Mouse (Mus musculus) bone marrow, adult 2 months (tissue): ENCODE measurements around the gene Tff3. TPM values are rescaled to one million over a fixed set of nuclear protein-coding genes. Genes with fewer than 3 reads are reported as not detected.

ENCODE experiments used
- H3K27ac ChIP-seq: fragments of 200-500 bp; 2 replicates; pipeline ENCODE4 v1.5.1; 2012; ENCODE audit warnings: low read depth, mild to moderate bottlenecking, control low read depth, inconsistent platforms, low read length; ENCODE audit not compliant: control insufficient read depth, poor library complexity, insufficient read depth
- H3K4me1 ChIP-seq: fragments of 200-500 bp; 2 replicates; pipeline ENCODE4 v1.6.1; 2011; ENCODE audit warnings: low read length; ENCODE audit not compliant: control insufficient read depth, insufficient read depth
- H3K4me3 ChIP-seq: fragments of 200-500 bp; replicated peaks from 2 replicates; pipeline ENCODE3; 2011; ENCODE audit warnings: mild to moderate bottlenecking, low read depth, low read length, control low read depth; ENCODE audit not compliant: control insufficient read depth
- CTCF ChIP-seq: fragments of 200-500 bp; IDR thresholded peaks from 2 replicates; pipeline ENCODE4 v1.5.1; 2011; ENCODE audit warnings: low read length, control low read depth; ENCODE audit not compliant: control insufficient read depth, insufficient read depth
- POLR2A ChIP-seq: fragments of 200-500 bp; IDR thresholded peaks from 2 replicates; pipeline ENCODE4 v1.6.1; 2011; ENCODE audit warnings: low read depth, mild to moderate bottlenecking, control low read depth, low read length, borderline replicate concordance; ENCODE audit not compliant: control insufficient read depth
- WGBS: fragments of 180-500 bp; shearing (Covaris S2); methylation state at CpG from one replicate; pipeline ENCODE4 v1.1.7; 2018; 5-methylcytosine and 5-hydroxymethylcytosine counted together
- polyA plus RNA-seq: library from polyadenylated mRNA; stranded (reverse); fragments of >200 nt; gene quantifications from 2 replicates; pipeline ENCODE4 v1.2.4, GENCODE M21; 2011; ENCODE audit warnings: low replicate concordance; ENCODE audit not compliant: missing spikeins, insufficient read depth, insufficient read length

The Tff3 gene
- polyA plus RNA-seq: not detected in 2 replicates

DNA sequence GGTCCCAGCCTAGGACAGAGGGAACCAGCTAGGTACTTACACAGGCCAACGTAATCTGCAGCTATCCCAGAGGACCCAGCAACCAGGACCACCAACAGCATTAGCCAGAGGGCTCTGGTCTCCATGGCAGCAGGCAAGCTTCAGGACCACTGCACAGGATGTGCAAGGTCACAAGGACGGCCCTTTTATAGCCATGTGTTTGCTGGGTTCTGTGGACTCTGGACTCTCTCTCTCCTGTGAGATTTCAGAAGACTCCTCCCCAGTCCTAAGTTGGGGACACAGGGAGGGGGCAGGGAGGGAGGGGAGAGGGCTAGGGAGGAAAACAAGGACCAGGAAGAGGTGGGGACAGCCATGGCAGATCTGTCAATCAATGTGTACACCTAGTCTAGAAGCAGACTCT, at the start of gene Tff3:
Tff3 (minus strand) TSS at position 195 of the 400 bp plus-strand sequence.
- H3K4me3 ChIP-seq: no peak within 1 kb of the TSS
- TF ChIP-seq CTCF (no peak), POLR2A (no peak)
- WGBS: 60% methylated on average over 2 of the region's 2 CpGs
- H3K27ac ChIP-seq: no peak within 1 kb of the TSS
- no peaks in the 10 kb centered on the region for H3K4me1 ChIP-seq

DNA sequence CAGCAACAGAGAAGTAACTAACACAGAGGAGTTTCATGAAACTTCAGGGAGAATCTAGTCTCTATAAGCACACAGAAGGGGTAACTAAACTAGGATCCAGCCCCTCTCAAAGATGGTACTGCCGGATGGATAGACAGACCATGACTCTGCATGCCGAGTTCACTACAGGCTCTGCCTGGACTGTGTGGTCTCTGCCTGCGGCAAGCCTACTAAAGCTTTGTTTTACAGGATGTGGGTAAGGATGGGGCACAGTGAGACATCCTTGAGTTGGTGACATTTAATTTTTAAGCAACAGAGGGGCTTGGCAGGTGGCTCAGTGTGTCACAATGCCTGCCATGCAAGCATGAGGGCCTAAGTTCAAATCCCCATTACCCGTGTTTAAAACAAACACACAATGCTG, 46.9 kb upstream of the Tff3 start:
- TF ChIP-seq CTCF: no peak
- TF ChIP-seq POLR2A: no peak
- WGBS: 22% methylated on average over 4 of the region's 4 CpGs
- Histone ChIP-seq H3K27ac (no peak overlapping the region), H3K4me1 (peaks cover 2% of the 10 kb centered on the region; the same call in 1 of the 2 replicates), H3K4me3 (no peak overlapping the region)

DNA sequence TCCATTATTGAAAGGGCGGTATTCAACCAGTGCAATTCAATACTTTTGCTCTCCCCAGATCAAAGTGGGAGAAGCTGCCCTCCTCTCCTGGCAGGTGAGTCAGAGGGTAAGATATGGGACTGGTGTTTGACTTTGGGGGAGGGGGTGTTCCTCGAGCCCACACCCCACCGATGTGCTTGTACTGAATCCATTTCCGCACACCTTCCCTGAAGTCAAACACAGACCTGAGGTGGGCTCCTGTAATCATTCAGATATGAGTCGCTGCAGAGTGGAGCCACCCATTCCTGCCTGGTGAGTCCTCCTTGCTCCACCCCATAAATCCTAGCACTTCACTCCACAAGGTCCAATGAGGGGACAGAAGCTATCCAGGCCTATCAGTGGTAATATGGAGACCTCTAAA, 40.4 kb upstream of the Tff3 start:
- Histone ChIP-seq H3K4me3 (no peak overlapping the region), H3K4me1 (no peaks in the 10 kb centered on the region), H3K27ac (no peak overlapping the region)
- 83% methylated on average over 5 of the region's 5 CpGs for WGBS
- TF ChIP-seq CTCF: no peak
- no peak for TF ChIP-seq POLR2A

DNA sequence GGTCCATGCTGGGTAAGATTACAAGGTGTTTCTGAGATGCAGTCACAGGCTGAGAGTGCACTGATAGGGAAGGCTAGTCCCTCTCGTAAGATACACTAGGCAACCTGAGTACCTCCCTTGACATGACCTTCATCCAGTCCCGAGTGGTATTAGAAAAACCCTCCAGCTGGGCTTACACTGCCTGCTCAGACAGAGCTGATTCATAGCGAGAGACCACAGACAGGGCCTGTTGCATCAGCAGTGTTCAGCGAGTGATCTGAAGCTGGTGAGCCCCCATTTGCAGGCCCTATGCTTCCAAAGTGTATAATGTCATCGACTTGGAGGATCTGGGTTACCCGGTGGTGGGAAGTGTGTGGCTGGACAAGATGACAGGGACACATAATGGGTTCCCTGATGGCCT, 35.7 kb upstream of the Tff3 start, which contains the start of gene Tff1:
Tff1 (minus strand) TSS at position 151 of the 400 bp plus-strand sequence.
- H3K4me3 ChIP-seq: no peak within 1 kb of the TSS
- H3K27ac ChIP-seq: no peak within 1 kb of the TSS
- no peaks in the 10 kb centered on the region for H3K4me1 ChIP-seq
- no peak for TF ChIP-seq POLR2A
- no peak for TF ChIP-seq CTCF
- WGBS: 61% methylated on average over 6 of the region's 6 CpGs

DNA sequence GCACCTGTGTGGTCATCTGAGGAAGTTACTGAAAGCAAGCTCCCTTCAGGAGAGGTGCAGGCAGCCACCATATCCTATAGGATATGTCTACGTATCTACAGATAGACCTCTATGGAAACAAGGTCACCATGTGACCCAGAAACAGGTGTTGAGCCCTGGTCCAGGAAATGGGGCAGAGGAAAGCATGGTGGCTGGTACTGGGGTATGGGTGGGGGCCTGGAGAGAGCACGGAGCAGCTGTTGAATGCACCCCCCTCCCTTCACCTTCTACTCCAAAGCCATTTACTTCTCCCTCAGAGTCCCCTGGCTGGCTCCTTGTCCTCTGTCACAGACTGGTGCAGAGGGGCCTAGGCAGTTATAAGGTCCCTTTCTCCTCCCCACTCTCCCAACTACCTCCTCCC, 34.4 kb upstream of the Tff3 start:
- H3K27ac ChIP-seq: no peak overlapping the region
- no peaks in the 10 kb centered on the region for H3K4me1 ChIP-seq
- H3K4me3 ChIP-seq: no peak overlapping the region
- no peak for TF ChIP-seq POLR2A
- TF ChIP-seq CTCF: no peak
- 60% methylated on average over 2 of the region's 2 CpGs for WGBS

DNA sequence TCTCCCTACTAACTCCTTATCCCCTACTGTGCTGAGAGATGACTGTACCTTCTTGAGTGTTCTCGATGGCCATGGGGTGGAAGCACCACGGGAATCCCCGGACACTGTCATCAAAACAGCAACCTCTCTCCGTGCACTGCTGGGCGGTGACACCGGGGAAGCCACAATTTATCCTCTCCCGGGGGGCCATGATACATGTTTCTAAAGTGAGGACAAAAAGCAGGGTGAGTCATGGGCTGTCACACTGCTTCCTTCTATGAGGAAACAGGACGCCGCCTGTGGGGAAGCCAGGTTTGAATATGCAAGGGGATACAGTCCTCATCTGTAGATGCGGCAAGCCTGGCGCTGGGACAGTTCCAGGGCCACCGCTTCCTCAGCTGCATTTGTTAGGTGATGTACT, 33.2 kb upstream of the Tff3 start:
- no peaks in the 10 kb centered on the region for H3K4me1 ChIP-seq
- no peak overlapping the region for H3K27ac ChIP-seq
- WGBS: 36% methylated on average over 12 of the region's 12 CpGs
- no peak for TF ChIP-seq CTCF
- TF ChIP-seq POLR2A: no peak
- H3K4me3 ChIP-seq: no peak overlapping the region

DNA sequence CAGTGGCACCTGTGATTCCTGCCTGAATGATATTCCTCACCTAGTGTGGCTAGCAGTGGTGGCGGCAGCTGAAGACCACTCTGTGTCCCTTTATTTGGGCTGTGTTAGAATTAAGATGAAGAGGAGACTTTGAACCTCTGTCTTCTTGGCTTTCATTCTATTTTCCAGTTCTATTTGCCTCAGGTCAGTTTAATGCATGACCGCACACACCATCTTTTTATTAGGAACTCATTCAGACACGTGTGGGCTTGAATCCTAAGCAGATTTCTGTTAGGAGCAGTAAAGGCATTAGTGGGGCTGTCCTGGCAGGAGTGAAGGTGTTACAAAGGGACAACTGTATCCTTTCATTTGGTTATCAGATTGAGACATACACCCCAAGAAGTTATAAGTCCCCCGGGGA, 30.8 kb upstream of the Tff3 start:
- WGBS: 86% methylated on average over 4 of the region's 4 CpGs
- H3K4me1 ChIP-seq: no peaks in the 10 kb centered on the region
- no peak overlapping the region for H3K27ac ChIP-seq
- H3K4me3 ChIP-seq: no peak overlapping the region
- TF ChIP-seq CTCF (no peak), POLR2A (no peak)

DNA sequence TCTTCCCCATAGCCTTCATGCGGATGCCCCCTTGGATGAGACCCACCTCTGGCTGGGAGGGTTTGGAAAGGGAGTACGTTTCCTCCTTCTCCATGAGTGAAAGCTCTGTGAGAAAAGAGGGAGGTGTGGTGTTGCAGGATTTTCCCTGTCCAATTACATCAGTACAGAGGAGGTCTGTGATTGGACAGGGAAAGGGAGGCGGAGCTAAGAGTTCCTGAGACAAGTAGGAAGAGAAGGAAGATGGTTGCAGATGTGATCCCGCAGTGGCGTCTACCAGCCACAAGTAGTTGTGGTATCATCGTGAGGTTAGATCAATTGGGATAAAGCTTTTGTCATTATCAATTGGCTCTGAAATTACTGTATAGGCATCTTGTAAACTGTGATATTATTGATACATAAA, 28.5 kb upstream of the Tff3 start:
- Histone ChIP-seq H3K4me3 (no peak overlapping the region), H3K27ac (no peak overlapping the region), H3K4me1 (no peaks in the 10 kb centered on the region)
- no peak for TF ChIP-seq CTCF
- 88% methylated on average over 6 of the region's 6 CpGs for WGBS

DNA sequence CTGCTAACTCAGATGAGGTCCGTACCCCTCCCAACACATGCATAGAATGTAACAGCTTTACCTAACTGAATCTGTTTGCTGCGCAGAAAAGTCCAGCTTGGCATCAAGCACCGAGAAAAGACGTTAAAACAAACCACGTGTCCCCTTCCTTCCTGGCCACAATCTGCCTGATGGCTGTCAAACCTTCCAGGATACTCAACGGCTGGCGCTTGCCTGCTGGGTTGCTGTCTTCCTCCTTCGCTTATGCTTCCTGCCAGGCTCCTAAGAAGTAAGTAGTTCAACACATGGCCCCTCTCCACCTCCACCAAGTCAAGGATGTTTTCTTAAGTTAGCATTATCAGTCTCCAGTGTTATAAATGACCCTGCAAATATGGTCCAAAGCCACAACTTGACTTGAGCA, 24.3 kb upstream of the Tff3 start:
- Histone ChIP-seq H3K4me1 (no peaks in the 10 kb centered on the region), H3K27ac (no peak overlapping the region), H3K4me3 (no peak overlapping the region)
- WGBS: 9% methylated on average over 8 of the region's 8 CpGs
- TF ChIP-seq POLR2A (no peak), CTCF (no peak)
